Mouse (Mus musculus): ENCODE results near the gene D5Ertd579e. TPM values are rescaled to one million over a fixed set of nuclear protein-coding genes. Genes with fewer than 3 reads are reported as not detected.

The D5Ertd579e gene
- polyA plus RNA-seq, 1 experiment from 2014 or later, result 33.3 TPM

- WGBS, result 86% methylated on average over 4 of the region's 4 CpGs
- Histone ChIP-seq H3K36me3 (no peaks in the 10 kb centered on the region), H3K4me1 (replicated peaks) (no peaks in the 10 kb centered on the region), H3K27ac (replicated peaks) (no peak overlapping the region), H3K9ac (no peak overlapping the region), H3K4me3 (no peak overlapping the region), H3K27me3 (no peaks in the 10 kb centered on the region), H3K4me2 (no peak overlapping the region), H3K9me3 (no peaks in the 10 kb centered on the region)
- no peak for ATAC-seq (ENCODE audit: low FRiP score, low read depth)
Observed at GRCm38 (mm10) chr5:36729086-36729473, 33.3 kb upstream of the D5Ertd579e start.

GRCm38 (mm10) chr5:36728403-36729085, 32.7 kb upstream of the D5Ertd579e start:
- WGBS, result 85% methylated on average over 8 of the region's 8 CpGs
- Histone ChIP-seq H3K27me3 (no peaks in the 10 kb centered on the region), H3K4me3 (no peak overlapping the region), H3K9me3 (no peaks in the 10 kb centered on the region), H3K36me3 (no peaks in the 10 kb centered on the region), H3K9ac (no peak overlapping the region), H3K4me1 (replicated peaks) (no peaks in the 10 kb centered on the region), H3K4me2 (no peak overlapping the region), H3K27ac (replicated peaks) (no peak overlapping the region)
- ATAC-seq (ENCODE audit: low FRiP score, low read depth), result no peak

DNA sequence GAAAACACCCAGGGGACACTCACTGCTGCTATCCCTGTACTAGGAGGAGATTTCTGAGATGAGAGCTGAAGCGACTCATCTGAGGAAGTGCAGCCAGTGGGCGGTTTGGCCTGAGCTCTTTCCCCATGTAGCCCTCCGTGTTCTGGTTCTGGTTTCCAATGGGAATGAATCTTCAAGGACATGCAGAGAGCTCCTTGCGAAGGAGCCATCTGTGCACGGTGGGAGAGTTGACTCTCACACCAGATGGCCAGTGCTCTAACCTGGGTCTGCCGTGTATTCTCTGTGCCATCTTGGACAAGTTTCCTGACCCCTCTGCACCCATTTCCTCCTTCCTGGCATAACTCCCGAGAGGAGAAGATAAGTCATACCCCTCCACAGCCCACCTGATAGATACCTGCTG, 32.0 kb upstream of the D5Ertd579e start:
- Histone ChIP-seq H3K36me3 (no peaks in the 10 kb centered on the region), H3K9me3 (no peaks in the 10 kb centered on the region), H3K4me1 (replicated peaks) (no peaks in the 10 kb centered on the region), H3K4me2 (no peak overlapping the region), H3K4me3 (no peak overlapping the region), H3K9ac (no peak overlapping the region), H3K27me3 (no peaks in the 10 kb centered on the region), H3K27ac (replicated peaks) (no peak overlapping the region)
- 79% methylated on average over 7 of the region's 7 CpGs for WGBS
- ATAC-seq (ENCODE audit: low FRiP score, low read depth), result no peak

- Histone ChIP-seq H3K9ac (no peak overlapping the region), H3K27me3 (no peaks in the 10 kb centered on the region), H3K36me3 (no peaks in the 10 kb centered on the region), H3K27ac (replicated peaks) (no peak overlapping the region), H3K4me1 (replicated peaks) (no peaks in the 10 kb centered on the region), H3K4me3 (no peak overlapping the region), H3K4me2 (no peak overlapping the region), H3K9me3 (no peaks in the 10 kb centered on the region)
- ATAC-seq (ENCODE audit: low FRiP score, low read depth), result no peak
- 77% methylated on average over 2 of the region's 2 CpGs for WGBS
Observed at GRCm38 (mm10) chr5:36727136-36727535, 31.3 kb upstream of the D5Ertd579e start.

DNA sequence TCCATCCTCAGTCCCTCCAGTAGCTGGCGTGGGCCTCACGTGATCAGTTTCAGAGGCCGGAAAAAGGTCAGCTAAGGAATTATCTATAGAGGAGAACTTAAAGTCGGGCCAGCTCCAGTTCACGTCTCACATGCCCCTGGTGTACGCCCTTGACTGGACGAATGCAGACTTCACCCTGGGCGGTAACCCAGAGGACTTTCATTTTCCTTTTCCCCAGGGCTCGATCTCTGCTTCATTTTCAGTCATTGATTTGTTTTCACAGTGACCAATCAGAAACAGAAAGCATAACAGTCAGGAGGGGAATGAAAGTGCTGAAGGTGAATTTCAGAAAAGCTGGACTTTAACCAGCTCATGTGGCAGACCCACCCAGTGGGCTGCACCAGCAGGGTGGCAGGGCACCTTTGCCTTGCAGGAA, 30.6 kb upstream of the D5Ertd579e start:
- 78% methylated on average over 9 of the region's 9 CpGs for WGBS
- H3K36me3 ChIP-seq, result no peaks in the 10 kb centered on the region
- no peak overlapping the region for H3K9ac ChIP-seq
- H3K4me2 ChIP-seq, result no peak overlapping the region
- no peaks in the 10 kb centered on the region for H3K9me3 ChIP-seq
- no peak for ATAC-seq (ENCODE audit: low FRiP score, low read depth)
- no peak overlapping the region for H3K4me3 ChIP-seq
- no peaks in the 10 kb centered on the region for H3K27me3 ChIP-seq
- H3K27ac ChIP-seq (replicated peaks), result no peak overlapping the region
- no peaks in the 10 kb centered on the region for H3K4me1 ChIP-seq (replicated peaks)

- H3K4me3 ChIP-seq, result no peak overlapping the region
- no peaks in the 10 kb centered on the region for H3K36me3 ChIP-seq
- ATAC-seq (ENCODE audit: low FRiP score, low read depth), result no peak
- 71% methylated on average over 12 of the region's 12 CpGs for WGBS
- no peaks in the 10 kb centered on the region for H3K27me3 ChIP-seq
- no peak overlapping the region for H3K4me2 ChIP-seq
- H3K9ac ChIP-seq, result no peak overlapping the region
- H3K9me3 ChIP-seq, result no peaks in the 10 kb centered on the region
- no peak overlapping the region for H3K27ac ChIP-seq (replicated peaks)
- no peaks in the 10 kb centered on the region for H3K4me1 ChIP-seq (replicated peaks)
Observed at GRCm38 (mm10) chr5:36725861-36726260, 30.0 kb upstream of the D5Ertd579e start.

- Histone ChIP-seq H3K27ac (replicated peaks) (no peak overlapping the region), H3K27me3 (no peaks in the 10 kb centered on the region), H3K4me1 (replicated peaks) (no peaks in the 10 kb centered on the region), H3K36me3 (no peaks in the 10 kb centered on the region), H3K9me3 (no peaks in the 10 kb centered on the region), H3K4me2 (no peak overlapping the region), H3K9ac (no peak overlapping the region), H3K4me3 (no peak overlapping the region)
- no peak for ATAC-seq (ENCODE audit: low FRiP score, low read depth)
- WGBS, result 73% methylated on average over 7 of the region's 7 CpGs
Observed at GRCm38 (mm10) chr5:36724274-36724673, 28.4 kb upstream of the D5Ertd579e start.

GRCm38 (mm10) chr5:36723356-36723755, 27.5 kb upstream of the D5Ertd579e start:
- Histone ChIP-seq H3K27ac (replicated peaks) (no peak overlapping the region), H3K4me2 (no peak overlapping the region), H3K4me3 (no peak overlapping the region), H3K4me1 (replicated peaks) (no peaks in the 10 kb centered on the region), H3K9me3 (no peaks in the 10 kb centered on the region), H3K36me3 (no peaks in the 10 kb centered on the region), H3K27me3 (no peaks in the 10 kb centered on the region), H3K9ac (no peak overlapping the region)
- 67% methylated on average over 9 of the region's 9 CpGs for WGBS
- no peak for ATAC-seq (ENCODE audit: low FRiP score, low read depth)

- no peak overlapping the region for H3K9ac ChIP-seq
- ATAC-seq (ENCODE audit: low FRiP score, low read depth), result no peak
- no peak overlapping the region for H3K4me3 ChIP-seq
- no peaks in the 10 kb centered on the region for H3K4me1 ChIP-seq (replicated peaks)
- no peak overlapping the region for H3K4me2 ChIP-seq
- no peaks in the 10 kb centered on the region for H3K9me3 ChIP-seq
- 81% methylated on average over 6 of the region's 6 CpGs for WGBS
- no peaks in the 10 kb centered on the region for H3K27me3 ChIP-seq
- H3K27ac ChIP-seq (replicated peaks), result no peak overlapping the region
- H3K36me3 ChIP-seq, result no peaks in the 10 kb centered on the region
Observed at GRCm38 (mm10) chr5:36722415-36722856, 26.6 kb upstream of the D5Ertd579e start.

- no peak for ATAC-seq (ENCODE audit: low FRiP score, low read depth)
- H3K36me3 ChIP-seq, result no peaks in the 10 kb centered on the region
- 79% methylated on average over 5 of the region's 5 CpGs for WGBS
- H3K4me3 ChIP-seq, result no peak overlapping the region
- no peak overlapping the region for H3K4me2 ChIP-seq
- no peaks in the 10 kb centered on the region for H3K9me3 ChIP-seq
- H3K27me3 ChIP-seq, result no peaks in the 10 kb centered on the region
- no peaks in the 10 kb centered on the region for H3K4me1 ChIP-seq (replicated peaks)
- no peak overlapping the region for H3K9ac ChIP-seq
- no peak overlapping the region for H3K27ac ChIP-seq (replicated peaks)
Observed at GRCm38 (mm10) chr5:36720710-36721375, 25.0 kb upstream of the D5Ertd579e start.

- Histone ChIP-seq H3K27ac (replicated peaks) (no peak overlapping the region), H3K4me2 (no peak overlapping the region), H3K9ac (no peak overlapping the region), H3K9me3 (no peaks in the 10 kb centered on the region), H3K4me3 (no peak overlapping the region), H3K27me3 (no peaks in the 10 kb centered on the region), H3K36me3 (no peaks in the 10 kb centered on the region), H3K4me1 (replicated peaks) (no peaks in the 10 kb centered on the region)
- 88% methylated on average over 5 of the region's 5 CpGs for WGBS
- no peak for ATAC-seq (ENCODE audit: low FRiP score, low read depth)
Observed at GRCm38 (mm10) chr5:36720219-36720618, 24.4 kb upstream of the D5Ertd579e start.

GRCm38 (mm10) chr5:36719601-36720000, 23.8 kb upstream of the D5Ertd579e start:
- 88% methylated on average over 3 of the region's 3 CpGs for WGBS
- no peak overlapping the region for H3K4me3 ChIP-seq
- H3K27ac ChIP-seq (replicated peaks), result no peak overlapping the region
- H3K27me3 ChIP-seq, result no peaks in the 10 kb centered on the region
- no peak overlapping the region for H3K9ac ChIP-seq
- no peak overlapping the region for H3K4me2 ChIP-seq
- no peak for ATAC-seq (ENCODE audit: low FRiP score, low read depth)
- H3K9me3 ChIP-seq, result no peaks in the 10 kb centered on the region
- no peaks in the 10 kb centered on the region for H3K4me1 ChIP-seq (replicated peaks)
- no peaks in the 10 kb centered on the region for H3K36me3 ChIP-seq

All from hindbrain, embryonic 15.5 days (tissue).